Comparison of ENCODE assay signal across 15 mouse cellular contexts in the genomic region with DNA sequence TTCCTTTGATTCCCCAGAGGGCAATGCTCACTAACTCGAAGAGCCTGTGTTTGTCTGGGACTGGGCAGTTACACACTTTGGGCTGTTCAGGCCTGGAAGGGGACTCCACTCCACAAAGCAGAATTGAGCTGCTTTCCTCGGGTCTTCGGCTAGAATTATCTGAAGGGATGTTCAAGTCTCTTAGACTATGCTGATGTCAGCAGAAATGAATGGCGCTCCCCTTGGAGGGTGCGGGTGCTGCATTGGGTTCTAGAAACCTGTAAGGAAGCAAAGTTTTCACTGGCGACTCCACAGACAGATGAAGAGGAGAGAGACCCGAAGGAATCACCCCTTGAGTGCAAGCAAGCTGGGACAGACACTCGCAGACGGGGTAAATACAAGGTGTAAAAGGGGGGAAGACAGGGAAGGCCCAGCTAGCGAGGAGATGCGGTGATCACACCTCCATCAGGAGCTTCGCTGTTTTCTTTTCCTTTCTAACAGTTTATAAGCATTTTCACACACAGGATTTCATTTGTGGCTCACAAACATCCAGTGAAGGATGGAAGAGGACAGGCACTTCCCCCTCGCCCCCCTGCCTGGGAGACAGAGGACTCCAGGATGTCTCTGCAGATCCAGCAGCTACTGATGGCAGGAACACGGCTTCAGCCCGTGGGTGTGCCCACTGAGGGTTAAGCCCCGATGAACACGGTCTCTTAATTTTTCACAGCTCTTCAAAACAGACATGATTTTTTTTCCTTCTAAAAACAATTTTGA.
DNase-seq lines count a peak whose midpoint lies in the region; ATAC-seq and TF ChIP-seq lines count a peak whose summit lies in the region.
"Had no signal": no experiment of that assay in that cellular context is flagged by ENCODE, and none has a peak within 500 bp of the region (broad histone marks: within the 10 kb centered on the region; RNA-seq: fewer than 3 reads in every experiment).

No protein-coding gene starts in this region.

- H3K27me3 ChIP-seq in heart, embryonic 12.5 days (replicated peaks): no peaks in the 10 kb centered on the region
- no peaks in the 10 kb centered on the region for H3K27me3 ChIP-seq in heart, embryonic 11.5 days (ENCODE audit: control insufficient read depth, insufficient read depth, low read length)
- H3K27me3 ChIP-seq in kidney, postnatal 0 days (ENCODE audit: insufficient read depth, low read length): no peaks in the 10 kb centered on the region
- H3K27me3 ChIP-seq in midbrain, embryonic 10.5 days (ENCODE audit: low read depth, poor library complexity, severe bottlenecking): no peaks in the 10 kb centered on the region
- no peaks in the 10 kb centered on the region for H3K27me3 ChIP-seq in midbrain, embryonic 16.5 days (ENCODE audit: control insufficient read depth, insufficient read depth, low read depth, low read length)
- H3K27me3 ChIP-seq: embryonic facial prominence, embryonic 13.5 days; midbrain, embryonic 15.5 days; neural tube, embryonic 12.5 days had no signal

- no peaks in the 10 kb centered on the region for H3K9me3 ChIP-seq in heart, embryonic 12.5 days (replicated peaks)
- H3K9me3 ChIP-seq in heart, embryonic 11.5 days (replicated peaks; ENCODE audit: control insufficient read depth, low read length): no peaks in the 10 kb centered on the region
- no peaks in the 10 kb centered on the region for H3K9me3 ChIP-seq in kidney, postnatal 0 days (replicated peaks; ENCODE audit: low read length)
- H3K9me3 ChIP-seq in midbrain, embryonic 10.5 days (replicated peaks): no peaks in the 10 kb centered on the region
- no peaks in the 10 kb centered on the region for H3K9me3 ChIP-seq in midbrain, embryonic 16.5 days (replicated peaks; ENCODE audit: control insufficient read depth, low read length, poor library complexity, severe bottlenecking)
- H3K9me3 ChIP-seq: embryonic facial prominence, embryonic 13.5 days; midbrain, embryonic 15.5 days; neural tube, embryonic 12.5 days had no signal

- H3K36me3 ChIP-seq in heart, embryonic 12.5 days: no peaks in the 10 kb centered on the region
- H3K36me3 ChIP-seq in heart, embryonic 11.5 days (ENCODE audit: control insufficient read depth, insufficient read depth, low read length): no peaks in the 10 kb centered on the region
- no peaks in the 10 kb centered on the region for H3K36me3 ChIP-seq in kidney, postnatal 0 days (ENCODE audit: insufficient read depth, low read length)
- H3K36me3 ChIP-seq in midbrain, embryonic 10.5 days: no peaks in the 10 kb centered on the region
- no peaks in the 10 kb centered on the region for H3K36me3 ChIP-seq in midbrain, embryonic 16.5 days (ENCODE audit: control insufficient read depth, insufficient read depth, low read length)
- H3K36me3 ChIP-seq: embryonic facial prominence, embryonic 13.5 days; midbrain, embryonic 15.5 days; neural tube, embryonic 12.5 days had no signal

- DNase-seq in kidney, postnatal 0 days (ENCODE audit: low spot score): no peak
- DNase-seq in kidney, adult 18-20 months: no peak
- DNase-seq in midbrain, embryonic 10.5 days (ENCODE audit: low spot score): no peak
- DNase-seq: cerebellum, adult 11-12 months; cerebellum, postnatal 36 days; right cerebral cortex, postnatal 25 days; thymus, postnatal 25 days had no signal

- WGBS in heart, embryonic 12.5 days: 62% methylated on average over 17 of the region's 17 CpGs
- WGBS in heart, embryonic 11.5 days (ENCODE audit: insufficient replicate concordance): 62% methylated on average over 17 of the region's 17 CpGs
- WGBS in kidney, postnatal 0 days: 62% methylated on average over 17 of the region's 17 CpGs
- WGBS in midbrain, embryonic 10.5 days: 82% methylated on average over 17 of the region's 17 CpGs
- WGBS in midbrain, embryonic 16.5 days: 78% methylated on average over 17 of the region's 17 CpGs

- no peak for TF ChIP-seq CTCF in kidney, postnatal 0 days (IDR thresholded peaks at IDR 0.05; ENCODE audit: low read depth)

- no peak overlapping the region for H3K4me3 ChIP-seq in heart, embryonic 12.5 days
- no peak overlapping the region for H3K4me3 ChIP-seq in heart, embryonic 11.5 days (ENCODE audit: low read depth, low read length)
- no peak overlapping the region for H3K4me3 ChIP-seq in kidney, postnatal 0 days (replicated peaks; ENCODE audit: low read depth, low read length)
- no peak overlapping the region for H3K4me3 ChIP-seq in midbrain, embryonic 10.5 days
- H3K4me3 ChIP-seq in midbrain, embryonic 16.5 days (ENCODE audit: low read depth, low read length): no peak overlapping the region
- H3K4me3 ChIP-seq: embryonic facial prominence, embryonic 13.5 days; midbrain, embryonic 15.5 days; neural tube, embryonic 12.5 days had no signal

- H3K4me2 ChIP-seq in heart, embryonic 12.5 days: no peak overlapping the region
- no peak overlapping the region for H3K4me2 ChIP-seq in heart, embryonic 11.5 days
- H3K4me2 ChIP-seq in kidney, postnatal 0 days (ENCODE audit: low read length): peak overlapping the region; percentile 4; the same call in 1 of the 2 replicates
- no peak overlapping the region for H3K4me2 ChIP-seq in midbrain, embryonic 16.5 days (ENCODE audit: low read length)
- H3K4me2 ChIP-seq: midbrain, embryonic 15.5 days; neural tube, embryonic 12.5 days had no signal

- no peak for ATAC-seq in heart, embryonic 12.5 days (ENCODE audit: insufficient number of reproducible peaks, low FRiP score)
- no peak for ATAC-seq in heart, embryonic 11.5 days (replicated peaks; ENCODE audit: insufficient number of reproducible peaks, low FRiP score, low TSS enrichment)
- no peak for ATAC-seq in kidney, postnatal 0 days (replicated peaks; ENCODE audit: low FRiP score, low read depth)
- ATAC-seq in midbrain, embryonic 16.5 days: no peak
- ATAC-seq in megakaryocyte progenitor cell, adult 5-6 weeks (replicated peaks; ENCODE audit: poor library complexity): no peak
- ATAC-seq: hindbrain, embryonic 16.5 days had no signal

- peak overlapping the region; percentile 44; the same call in 1 of the 2 replicates for H3K27ac ChIP-seq in heart, embryonic 12.5 days (ENCODE audit: poor library complexity, severe bottlenecking)
- no peak overlapping the region for H3K27ac ChIP-seq in heart, embryonic 11.5 days (ENCODE audit: low read depth, low read length)
- H3K27ac ChIP-seq in kidney, postnatal 0 days: no peak overlapping the region
- H3K27ac ChIP-seq in midbrain, embryonic 10.5 days (replicated peaks): peak overlapping the region; percentile 42
- H3K27ac ChIP-seq in midbrain, embryonic 16.5 days (ENCODE audit: low read length): no peak overlapping the region
- H3K27ac ChIP-seq: midbrain, embryonic 15.5 days; neural tube, embryonic 12.5 days had no signal

- H3K4me1 ChIP-seq in heart, embryonic 12.5 days (replicated peaks): peaks cover 66% of the 10 kb centered on the region
- H3K4me1 ChIP-seq in heart, embryonic 11.5 days (ENCODE audit: control insufficient read depth, insufficient read depth, low read length): peaks cover 42% of the 10 kb centered on the region
- peaks cover 8% of the 10 kb centered on the region for H3K4me1 ChIP-seq in kidney, postnatal 0 days (replicated peaks; ENCODE audit: insufficient read depth, low read length)
- H3K4me1 ChIP-seq in midbrain, embryonic 10.5 days: peaks cover 10% of the 10 kb centered on the region
- H3K4me1 ChIP-seq in midbrain, embryonic 16.5 days (ENCODE audit: control insufficient read depth, insufficient read depth, low read length): peaks cover 2% of the 10 kb centered on the region

- 0 out of 2 replicates have a peak overlapping the region, but pooled peaks have one; percentile 28 for H3K9ac ChIP-seq in heart, embryonic 12.5 days
- H3K9ac ChIP-seq in heart, embryonic 11.5 days (ENCODE audit: low read depth, low read length): no peak overlapping the region
- no peak overlapping the region for H3K9ac ChIP-seq in kidney, postnatal 0 days (ENCODE audit: low read depth, low read length)
- no peak overlapping the region for H3K9ac ChIP-seq in midbrain, embryonic 16.5 days (ENCODE audit: low read depth, low read length)
- H3K9ac ChIP-seq: embryonic facial prominence, embryonic 13.5 days; midbrain, embryonic 15.5 days; neural tube, embryonic 12.5 days had no signal

Comparison
In these comparisons a context has a peak if more than half of its experiments do, and no peak if none do; other contexts are left out.
1. H3K27ac ChIP-seq: peak in heart, embryonic 12.5 days (single experiment) and midbrain, embryonic 10.5 days (single experiment); none in heart, embryonic 11.5 days (single experiment), kidney, postnatal 0 days (single experiment) and midbrain, embryonic 16.5 days (single experiment).